Mouse (Mus musculus) ES-Bruce4 (cell line): ENCODE data around the gene Hnrnpu.

Source experiments
- CTCF ChIP-seq: IDR thresholded peaks from one replicate; pipeline ENCODE4 v1.8.1; 2011; ENCODE audit warnings: low read depth, low read length
- POLR2A ChIP-seq: IDR thresholded peaks from one replicate; pipeline ENCODE4 v1.8.1; 2011; ENCODE audit warnings: low read length; ENCODE audit not compliant: insufficient read depth

DNA sequence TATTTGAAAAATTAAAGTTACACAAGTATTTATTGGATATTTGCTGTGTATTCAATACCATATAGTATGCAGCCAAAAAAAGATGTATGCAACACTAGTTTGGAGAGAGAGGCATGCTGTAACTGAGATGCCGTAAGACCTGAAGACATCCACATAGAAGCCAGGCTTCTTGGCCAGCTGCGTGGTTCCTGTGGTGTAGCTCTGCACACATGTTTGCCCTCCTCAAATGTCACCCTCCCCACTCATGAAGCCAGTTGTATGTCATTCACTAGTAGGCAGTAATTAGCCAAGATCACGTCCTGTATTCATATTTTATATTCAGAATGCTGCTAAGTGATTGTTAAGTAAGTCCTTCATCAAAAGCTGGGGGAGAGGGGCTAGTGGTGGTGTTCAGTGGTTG lies 3.8 kb upstream of the Hnrnpu start:
- TF ChIP-seq CTCF (no peak), POLR2A (no peak)
